Comparison of ENCODE assay signal across 9 mouse cellular contexts in the genomic region with DNA sequence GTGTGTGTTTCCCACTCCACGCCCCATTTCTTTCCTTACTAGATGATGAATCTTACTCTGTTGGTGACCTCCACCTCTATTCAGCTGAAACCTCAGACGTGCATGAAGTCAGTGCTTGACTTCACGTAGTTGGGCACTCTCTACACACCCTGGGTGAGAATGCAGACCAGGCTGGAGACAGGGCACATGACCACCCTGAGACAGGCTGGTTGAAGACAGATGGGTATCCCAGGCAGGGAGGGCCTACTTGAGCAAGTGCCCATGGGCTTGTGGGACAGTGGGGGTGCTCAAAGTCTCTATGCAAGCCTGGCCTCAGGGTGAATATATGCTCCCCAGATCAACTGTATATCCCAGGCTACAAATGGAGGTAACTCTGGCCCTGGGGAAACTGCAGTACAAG. TPM values are rescaled to one million over a fixed set of nuclear protein-coding genes. Genes with fewer than 3 reads are reported as not detected.
DNase-seq lines count a peak whose midpoint lies in the region; ATAC-seq and TF ChIP-seq lines count a peak whose summit lies in the region.
"Had no signal": no experiment of that assay in that cellular context is flagged by ENCODE, and none has a peak within 500 bp of the region (broad histone marks: within the 10 kb centered on the region; RNA-seq: fewer than 3 reads in every experiment).

No protein-coding gene starts in this region.

- no peaks in the 10 kb centered on the region for H3K9me3 ChIP-seq in hindbrain, embryonic 14.5 days (ENCODE audit: control insufficient read depth, low read length)
- H3K9me3 ChIP-seq in midbrain, postnatal 0 days (ENCODE audit: low read length): no peaks in the 10 kb centered on the region

- peak overlapping the region; percentile 72; the same call in 1 of the 2 replicates for H3K9ac ChIP-seq in hindbrain, embryonic 14.5 days
- H3K9ac ChIP-seq in midbrain, postnatal 0 days (replicated peaks; ENCODE audit: low read length, poor library complexity, severe bottlenecking): 0 out of 2 replicates have a peak overlapping the region, but pooled peaks have one; percentile 72

- DNase-seq in cerebellum, adult 2 months: no peak
- DNase-seq in cerebellum, adult 18-20 months: no peak
- no peak for DNase-seq in layer of hippocampus, adult 2 months (ENCODE audit: low spot score in 2 of 2)
- DNase-seq in layer of hippocampus, postnatal 36 days: no peak
- no peak for DNase-seq in hindbrain, embryonic 14.5 days (ENCODE audit: low spot score)
- DNase-seq in midbrain, postnatal 0 days (ENCODE audit: low spot score): no peak
- no peak for DNase-seq in kidney, postnatal 14 days
- DNase-seq: lung, postnatal 14 days had no signal

- H3K4me2 ChIP-seq in hindbrain, embryonic 14.5 days (replicated peaks): peak overlapping the region; percentile 88
- H3K4me2 ChIP-seq in midbrain, postnatal 0 days (ENCODE audit: low read depth, low read length, poor library complexity, severe bottlenecking): peak overlapping the region; percentile 71

- peak overlapping the region; percentile 93 for H3K27ac ChIP-seq in cerebellum, adult 2 months (ENCODE audit: insufficient read depth, low read length)
- H3K27ac ChIP-seq in layer of hippocampus, adult 2 months: peak overlapping the region; percentile 78; the same call in 1 of the 2 replicates
- H3K27ac ChIP-seq in hindbrain, embryonic 14.5 days: no peak overlapping the region
- no peak overlapping the region for H3K27ac ChIP-seq in midbrain, postnatal 0 days (ENCODE audit: low read depth, low read length)

- TF ChIP-seq CTCF in cerebellum, adult 2 months (IDR thresholded peaks at IDR 0.05; ENCODE audit: borderline replicate concordance, insufficient read depth, low read depth, low read length): no peak
- TF ChIP-seq CTCF in layer of hippocampus, adult 2 months (conservative IDR thresholded peaks at IDR 0.05): no peak
- no peak for TF ChIP-seq CTCF in midbrain, postnatal 0 days (IDR thresholded peaks at IDR 0.05)

- H3K4me1 ChIP-seq in cerebellum, adult 2 months (ENCODE audit: control insufficient read depth, insufficient read depth, low read length): peaks cover 41% of the 10 kb centered on the region
- peaks cover 43% of the 10 kb centered on the region for H3K4me1 ChIP-seq in hindbrain, embryonic 14.5 days (replicated peaks; ENCODE audit: control insufficient read depth, insufficient read depth, low read length)
- H3K4me1 ChIP-seq in midbrain, postnatal 0 days (ENCODE audit: insufficient read depth, low read length): peaks cover 24% of the 10 kb centered on the region

- ATAC-seq in hindbrain, embryonic 14.5 days (ENCODE audit: low FRiP score): no peak
- ATAC-seq in midbrain, postnatal 0 days (ENCODE audit: low FRiP score): no peak
- ATAC-seq in frontal cortex, adult (ENCODE audit: low TSS enrichment): no peak

- no peaks in the 10 kb centered on the region for H3K36me3 ChIP-seq in hindbrain, embryonic 14.5 days (replicated peaks; ENCODE audit: control insufficient read depth, insufficient read depth)
- no peaks in the 10 kb centered on the region; the same call in 1 of the 2 replicates for H3K36me3 ChIP-seq in midbrain, postnatal 0 days (ENCODE audit: insufficient read depth, low read length)

- H3K4me3 ChIP-seq in cerebellum, adult 2 months (replicated peaks; ENCODE audit: insufficient read depth, low read depth, low read length): peak overlapping the region; percentile 87
- H3K4me3 ChIP-seq in layer of hippocampus, adult 2 months: peak overlapping the region; percentile 66
- H3K4me3 ChIP-seq in hindbrain, embryonic 14.5 days (replicated peaks; ENCODE audit: low read length): peak overlapping the region; percentile 66
- peak overlapping the region; percentile 69; the same call in 1 of the 2 replicates for H3K4me3 ChIP-seq in midbrain, postnatal 0 days (ENCODE audit: low read depth, low read length)

- WGBS in cerebellum, adult 2 months: 37% methylated on average over 3 of the region's 3 CpGs
- WGBS in hindbrain, embryonic 14.5 days: 79% methylated on average over 3 of the region's 3 CpGs
- WGBS in midbrain, postnatal 0 days: 91% methylated on average over 3 of the region's 3 CpGs

- no peaks in the 10 kb centered on the region for H3K27me3 ChIP-seq in cerebellum, adult 2 months (ENCODE audit: control insufficient read depth, insufficient read depth, low read length)
- H3K27me3 ChIP-seq in hindbrain, embryonic 14.5 days (ENCODE audit: control insufficient read depth, insufficient read depth, low read length): no peaks in the 10 kb centered on the region
- no peaks in the 10 kb centered on the region for H3K27me3 ChIP-seq in midbrain, postnatal 0 days (ENCODE audit: insufficient read depth, low read length)

- no peak for TF ChIP-seq POLR2A in cerebellum, adult 2 months (IDR thresholded peaks at IDR 0.05; ENCODE audit: borderline replicate concordance, insufficient read depth, low read length)

RNA-seq across cellular contexts. Expression of a gene that starts 1.3 kb away (rescaled TPM):
- polyA plus RNA-seq in cerebellum, adult 2 months (2012; rRNA removed): 42.4 and 43.4 TPM in 2 replicates
- total RNA-seq in layer of hippocampus, adult 2 months (2021): 10 to 100 TPM; 21.7 to 23.3 TPM
- total RNA-seq in layer of hippocampus, postnatal 36 days (2021): 10 to 100 TPM; 21.8 to 22.9 TPM
- polyA plus RNA-seq in hindbrain, embryonic 14.5 days (2014; fragmentation: Nextera tagmentation; extraction: Ambion mirVana): 18.6 and 19.7 TPM in 2 replicates
- total RNA-seq in midbrain, postnatal 0 days (2014; rRNA removed): 20.1 and 21.8 TPM in 2 replicates
- polyA plus RNA-seq in midbrain, postnatal 0 days (2015; fragmentation: Nextera tagmentation; extraction: Ambion mirVana): 14.6 and 15.6 TPM in 2 replicates

RNA-seq across cellular contexts. Expression of a gene that starts 1.5 kb away (rescaled TPM):
- polyA plus RNA-seq in cerebellum, adult 2 months (2012; rRNA removed): 9.8 and 12.5 TPM in 2 replicates
- total RNA-seq in layer of hippocampus, adult 2 months (2021): 1 to 10 TPM; 9.2 to 9.6 TPM
- 10 to 100 TPM; 10.8 to 12.1 TPM for total RNA-seq in layer of hippocampus, postnatal 36 days (2021)
- 7.2 and 7.9 TPM in 2 replicates for polyA plus RNA-seq in hindbrain, embryonic 14.5 days (2014; fragmentation: Nextera tagmentation; extraction: Ambion mirVana)
- total RNA-seq in midbrain, postnatal 0 days (2014; rRNA removed): 8.6 and 13.2 TPM in 2 replicates
- polyA plus RNA-seq in midbrain, postnatal 0 days (2015; fragmentation: Nextera tagmentation; extraction: Ambion mirVana): 5.7 and 5.9 TPM in 2 replicates

RNA-seq across cellular contexts. Expression of a gene that starts 41.6 kb away (rescaled TPM):
- polyA plus RNA-seq in cerebellum, adult 2 months (2012; rRNA removed): 23.9 and 26.3 TPM in 2 replicates
- 10 to 100 TPM; 45.0 to 53.7 TPM for total RNA-seq in layer of hippocampus, adult 2 months (2021)
- 10 to 100 TPM; 52.1 to 55.8 TPM for total RNA-seq in layer of hippocampus, postnatal 36 days (2021)
- 14.9 and 16.0 TPM in 2 replicates for polyA plus RNA-seq in hindbrain, embryonic 14.5 days (2014; fragmentation: Nextera tagmentation; extraction: Ambion mirVana)
- total RNA-seq in midbrain, postnatal 0 days (2014; rRNA removed): 35.4 and 38.3 TPM in 2 replicates
- polyA plus RNA-seq in midbrain, postnatal 0 days (2015; fragmentation: Nextera tagmentation; extraction: Ambion mirVana): 7.4 and 9.2 TPM in 2 replicates

RNA-seq across cellular contexts. Expression of a gene that starts 59.1 kb away (rescaled TPM):
- polyA plus RNA-seq in cerebellum, adult 2 months (2012; rRNA removed): 14.6 and 16.0 TPM in 2 replicates
- total RNA-seq in layer of hippocampus, adult 2 months (2021): 10 to 100 TPM; 11.0 to 12.2 TPM
- 10 to 100 TPM; 13.0 to 14.6 TPM for total RNA-seq in layer of hippocampus, postnatal 36 days (2021)
- 1.8 and 4.0 TPM in 2 replicates for polyA plus RNA-seq in hindbrain, embryonic 14.5 days (2014; fragmentation: Nextera tagmentation; extraction: Ambion mirVana)
- 5.2 and 6.5 TPM in 2 replicates for total RNA-seq in midbrain, postnatal 0 days (2014; rRNA removed)
- polyA plus RNA-seq in midbrain, postnatal 0 days (2015; fragmentation: Nextera tagmentation; extraction: Ambion mirVana): 5.1 and 6.1 TPM in 2 replicates

RNA-seq across cellular contexts. Expression of a gene that starts 59.6 kb away (rescaled TPM):
- 120 and 128 TPM in 2 replicates for polyA plus RNA-seq in cerebellum, adult 2 months (2012; rRNA removed)
- total RNA-seq in layer of hippocampus, adult 2 months (2021): 10 to 100 TPM; 82.0 to 86.2 TPM
- total RNA-seq in layer of hippocampus, postnatal 36 days (2021): 10 to 100 TPM; 83.6 to 85.6 TPM
- polyA plus RNA-seq in hindbrain, embryonic 14.5 days (2014; fragmentation: Nextera tagmentation; extraction: Ambion mirVana): 101 and 111 TPM in 2 replicates
- 108 and 142 TPM in 2 replicates for total RNA-seq in midbrain, postnatal 0 days (2014; rRNA removed)
- 97.3 and 99.1 TPM in 2 replicates for polyA plus RNA-seq in midbrain, postnatal 0 days (2015; fragmentation: Nextera tagmentation; extraction: Ambion mirVana)

Comparison
In these comparisons a context has a peak if more than half of its experiments do, and no peak if none do; other contexts are left out.
1. H3K27ac ChIP-seq: peak in cerebellum, adult 2 months (single experiment) and layer of hippocampus, adult 2 months (single experiment); none in hindbrain, embryonic 14.5 days (single experiment) and midbrain, postnatal 0 days (single experiment).
2. Peak in every context shown above with its lines, with median percentiles within 50 percentile points of each other: H3K4me3 ChIP-seq.